Mouse (Mus musculus) ES-Bruce4 (cell line): ENCODE results near the gene Gpr18.

Experiments
- CTCF ChIP-seq: IDR thresholded peaks from one replicate; pipeline ENCODE4 v1.8.1; 2011; ENCODE audit warnings: low read depth, low read length
- EP300 ChIP-seq: IDR thresholded peaks from 2 replicates; pipeline ENCODE4 v1.6.1; 2011; ENCODE audit warnings: low read depth, low read length; ENCODE audit not compliant: insufficient read depth
- POLR2A ChIP-seq: IDR thresholded peaks from one replicate; pipeline ENCODE4 v1.8.1; 2011; ENCODE audit warnings: low read length; ENCODE audit not compliant: insufficient read depth

GRCm38 (mm10) chr14:121933906-121934596, 18.5 kb upstream of the Gpr18 start:
- TF ChIP-seq CTCF (no peak), POLR2A (no peak), EP300 (no peak)
